Mouse (Mus musculus): ENCODE results near the gene Zswim1. TPM values are rescaled to one million over a fixed set of nuclear protein-coding genes. Genes with fewer than 3 reads are reported as not detected.
"Not testable (repeated sequence)": the region's sequence is repeated elsewhere in the genome, so short reads cannot be mapped to it uniquely, and the experiment has no call there.

Zswim1 gene
- polyA plus RNA-seq, 1 experiment from 2014 or later: 13.4 TPM

DNA sequence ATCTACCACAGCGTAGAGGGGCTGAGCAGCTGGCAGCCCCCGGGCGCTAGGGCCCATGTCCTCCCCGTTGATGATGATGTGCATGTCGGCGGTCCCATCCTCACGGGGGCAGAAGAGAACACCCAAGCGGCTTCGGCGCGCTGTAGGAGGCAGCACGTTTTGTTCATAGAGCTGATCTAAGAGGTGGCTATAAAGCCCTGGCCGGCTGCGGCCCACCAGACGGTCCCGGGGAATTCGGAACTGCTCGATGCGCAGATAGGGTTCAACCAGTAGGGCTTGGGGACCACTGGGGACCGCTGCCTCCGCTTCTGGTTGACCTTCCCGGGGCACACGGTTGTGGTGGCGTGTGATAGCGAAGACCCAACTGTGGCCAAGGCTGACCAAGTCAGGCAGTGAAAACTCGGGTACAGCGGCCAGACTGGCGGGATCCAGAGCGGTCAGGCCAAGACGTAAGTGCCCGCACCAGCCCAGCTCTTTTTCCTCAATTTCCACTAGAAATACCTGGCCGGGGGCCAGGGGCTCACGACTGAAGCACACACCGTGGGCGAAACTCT is 10.3 kb downstream of the Zswim1 start, which contains the start of gene Ctsa:
Ctsa (plus strand) TSS at position 126 of the 554 bp plus-strand sequence.
- Histone ChIP-seq H3K27me3 (replicated peaks; ENCODE audit: control insufficient read depth, insufficient read depth, low read length) (no peaks in the 10 kb centered on the region), H3K27ac (ENCODE audit: low read length) (peak within 1 kb of the TSS; percentile 95), H3K9me3 (ENCODE audit: control insufficient read depth, low read length) (no peaks in the 10 kb centered on the region), H3K4me3 (ENCODE audit: low read length) (peak within 1 kb of the TSS; percentile 77), H3K4me1 (ENCODE audit: control insufficient read depth, insufficient read depth, low read length) (peaks cover 15% of the 10 kb centered on the region), H3K36me3 (ENCODE audit: control insufficient read depth, insufficient read depth, low read length) (peaks cover 11% of the 10 kb centered on the region), H3K9ac (ENCODE audit: low read depth, low read length) (peak within 1 kb of the TSS; percentile 87), H3K4me2 (ENCODE audit: low read depth, low read length) (peak within 1 kb of the TSS; percentile 99)
- under 1% methylated on average over 35 of the region's 35 CpGs for WGBS
- peak; percentile 77 for ATAC-seq

DNA sequence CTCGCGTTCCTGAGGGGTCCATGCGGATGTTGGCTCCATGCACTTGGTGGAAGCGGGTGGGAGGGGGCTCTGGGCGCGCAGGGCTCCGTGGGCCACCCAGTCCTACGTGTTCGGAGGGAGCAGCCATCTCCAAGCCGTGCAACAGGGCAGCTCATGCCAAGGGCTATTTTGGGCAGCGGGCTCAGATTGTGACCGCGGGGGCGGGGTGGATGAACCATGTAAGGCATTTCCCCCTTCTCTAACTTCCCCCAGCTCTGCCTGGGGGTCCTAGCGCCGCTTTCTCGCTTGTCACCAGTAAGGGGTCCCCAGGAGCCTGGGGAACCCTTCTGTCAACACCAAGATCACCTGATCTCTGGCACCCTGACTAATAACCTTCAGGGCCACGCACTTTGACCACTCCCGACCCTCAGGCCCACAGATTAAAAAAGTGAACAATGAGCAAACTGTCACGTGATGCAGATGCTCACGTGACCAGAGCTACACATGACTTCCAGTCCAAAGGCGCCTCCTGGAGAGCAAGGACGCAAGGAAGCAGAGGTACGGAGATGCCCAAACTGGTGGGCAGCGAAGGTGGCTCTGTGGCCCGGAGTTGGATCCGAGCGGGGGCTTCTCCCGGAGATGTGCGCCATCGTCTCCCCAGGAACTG is 11.0 kb downstream of the Zswim1 start, which contains the start of gene Neurl2:
Neurl2 (minus strand) TSS at position 143 of the 646 bp plus-strand sequence.
- H3K27me3 ChIP-seq (replicated peaks; ENCODE audit: control insufficient read depth, insufficient read depth, low read length): no peaks in the 10 kb centered on the region
- peak within 1 kb of the TSS; percentile 77 for H3K4me3 ChIP-seq (ENCODE audit: low read length)
- H3K4me2 ChIP-seq (ENCODE audit: low read depth, low read length): peak within 1 kb of the TSS; percentile 99
- H3K27ac ChIP-seq (ENCODE audit: low read length): peak within 1 kb of the TSS; percentile 95
- WGBS: under 1% methylated on average over 31 of the region's 31 CpGs
- peak; percentile 64 for ATAC-seq
- peaks cover 15% of the 10 kb centered on the region for H3K36me3 ChIP-seq (ENCODE audit: control insufficient read depth, insufficient read depth, low read length)
- H3K4me1 ChIP-seq (ENCODE audit: control insufficient read depth, insufficient read depth, low read length): peaks cover 15% of the 10 kb centered on the region
- peak within 1 kb of the TSS; percentile 87 for H3K9ac ChIP-seq (ENCODE audit: low read depth, low read length)
- no peaks in the 10 kb centered on the region for H3K9me3 ChIP-seq (ENCODE audit: control insufficient read depth, low read length)

DNA sequence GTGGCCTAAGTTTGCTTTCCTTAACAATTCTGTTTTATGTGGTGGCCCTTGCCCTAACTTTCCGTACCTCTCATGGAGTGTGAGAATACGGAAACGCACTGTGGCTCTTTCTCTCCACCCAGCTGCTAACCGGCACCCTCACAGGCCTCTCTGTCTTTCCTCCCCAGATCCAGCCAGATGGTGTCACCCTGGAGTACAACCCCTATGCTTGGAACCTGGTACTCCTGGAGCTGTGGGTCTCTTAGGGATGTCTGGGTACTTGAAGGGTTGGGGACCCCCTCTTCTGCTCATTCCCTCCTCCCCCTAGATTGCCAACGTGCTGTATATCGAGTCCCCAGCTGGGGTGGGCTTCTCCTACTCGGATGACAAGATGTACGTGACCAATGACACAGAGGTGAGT is 12.0 kb downstream of the Zswim1 start:
- H3K4me2 ChIP-seq (ENCODE audit: low read depth, low read length): peak overlapping the region; percentile 99
- H3K36me3 ChIP-seq (ENCODE audit: control insufficient read depth, insufficient read depth, low read length): peaks cover 20% of the 10 kb centered on the region
- WGBS: 34% methylated on average over 8 of the region's 8 CpGs
- H3K9ac ChIP-seq (ENCODE audit: low read depth, low read length): peak overlapping the region; percentile 87
- no peaks in the 10 kb centered on the region for H3K27me3 ChIP-seq (replicated peaks; ENCODE audit: control insufficient read depth, insufficient read depth, low read length)
- peak overlapping the region; percentile 77 for H3K4me3 ChIP-seq (ENCODE audit: low read length)
- H3K9me3 ChIP-seq (ENCODE audit: control insufficient read depth, low read length): no peaks in the 10 kb centered on the region
- peak; percentile 24 for ATAC-seq
- H3K4me1 ChIP-seq (ENCODE audit: control insufficient read depth, insufficient read depth, low read length): peaks cover 15% of the 10 kb centered on the region
- peak overlapping the region; percentile 95; the same call in 1 of the 2 replicates for H3K27ac ChIP-seq (ENCODE audit: low read length)

DNA sequence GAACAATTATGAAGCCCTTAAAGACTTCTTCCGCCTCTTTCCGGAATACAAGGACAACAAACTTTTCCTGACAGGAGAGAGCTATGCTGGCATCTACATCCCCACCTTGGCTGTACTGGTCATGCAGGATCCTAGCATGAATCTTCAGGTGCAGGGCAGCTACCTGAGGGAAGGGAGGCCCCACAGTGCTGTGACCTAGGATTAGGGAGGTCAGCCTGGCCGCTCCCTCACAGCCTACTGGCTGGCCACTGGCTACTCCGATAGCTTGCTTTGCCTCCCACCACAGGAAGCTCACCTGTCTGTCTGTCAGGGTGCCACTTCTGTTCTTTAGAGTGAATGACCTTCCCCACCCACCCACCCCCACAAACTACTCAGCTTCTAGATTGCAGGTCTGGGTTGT is 12.7 kb downstream of the Zswim1 start:
- no peaks in the 10 kb centered on the region for H3K27me3 ChIP-seq (replicated peaks; ENCODE audit: control insufficient read depth, insufficient read depth, low read length)
- peaks cover 23% of the 10 kb centered on the region for H3K36me3 ChIP-seq (ENCODE audit: control insufficient read depth, insufficient read depth, low read length)
- H3K9me3 ChIP-seq (ENCODE audit: control insufficient read depth, low read length): no peaks in the 10 kb centered on the region
- no peak for ATAC-seq
- H3K4me1 ChIP-seq (ENCODE audit: control insufficient read depth, insufficient read depth, low read length): peaks cover 15% of the 10 kb centered on the region
- 0 out of 2 replicates have a peak overlapping the region, but pooled peaks have one; percentile 1 for H3K27ac ChIP-seq (ENCODE audit: low read length)
- 94% methylated on average over 4 of the region's 4 CpGs for WGBS
- H3K9ac ChIP-seq (ENCODE audit: low read depth, low read length): peak overlapping the region; percentile 87
- peak overlapping the region; percentile 99 for H3K4me2 ChIP-seq (ENCODE audit: low read depth, low read length)
- H3K4me3 ChIP-seq (ENCODE audit: low read length): peak overlapping the region; percentile 77

DNA sequence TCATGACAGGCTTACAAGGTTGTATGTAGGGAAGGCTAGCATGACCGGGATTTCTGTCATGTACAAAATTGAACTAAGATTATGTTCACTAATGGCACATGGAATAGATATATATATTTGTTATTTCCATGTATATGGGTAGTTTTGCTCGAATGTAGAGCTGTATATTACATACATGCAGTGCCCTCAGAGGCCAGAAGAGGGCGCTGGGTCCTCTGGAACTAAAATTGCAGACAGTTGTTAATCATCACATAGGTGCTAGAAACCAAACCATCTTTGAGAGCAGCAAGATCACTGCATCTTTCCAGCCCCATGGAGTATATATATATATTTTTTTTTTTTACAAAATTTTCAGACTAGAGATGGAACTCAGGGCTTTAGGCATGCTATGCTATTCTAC is 23.3 kb downstream of the Zswim1 start:
- Histone ChIP-seq H3K9me3 (ENCODE audit: control insufficient read depth, low read length) (no peaks in the 10 kb centered on the region), H3K36me3 (ENCODE audit: control insufficient read depth, insufficient read depth, low read length) (no peaks in the 10 kb centered on the region), H3K4me3 (ENCODE audit: low read length) (no peak overlapping the region), H3K4me1 (ENCODE audit: control insufficient read depth, insufficient read depth, low read length) (no peaks in the 10 kb centered on the region), H3K27me3 (replicated peaks; ENCODE audit: control insufficient read depth, insufficient read depth, low read length) (no peaks in the 10 kb centered on the region), H3K9ac (ENCODE audit: low read depth, low read length) (no peak overlapping the region), H3K27ac (ENCODE audit: low read length) (no peak overlapping the region), H3K4me2 (ENCODE audit: low read depth, low read length) (no peak overlapping the region)
- 52% methylated on average over 3 of the region's 3 CpGs for WGBS
- no peak for ATAC-seq

DNA sequence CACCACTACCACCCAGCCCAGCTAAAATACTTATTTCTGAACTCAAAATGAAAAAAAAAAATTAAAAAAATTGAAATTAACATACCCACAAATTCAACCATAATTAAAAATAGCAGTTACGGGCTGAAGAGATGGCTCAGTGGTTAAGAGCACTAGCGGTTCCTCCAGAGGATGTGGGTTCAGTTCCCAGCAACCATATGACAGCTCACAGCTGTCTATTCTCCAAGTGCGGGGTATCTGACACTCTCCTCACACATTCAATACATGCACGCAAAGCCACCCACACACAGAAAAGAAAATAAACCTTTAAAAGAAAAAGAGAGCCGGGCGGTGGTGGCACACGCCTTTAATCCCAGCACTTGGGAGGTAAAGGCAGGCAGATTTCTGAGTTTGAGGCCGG is 27.6 kb downstream of the Zswim1 start:
- 85% methylated on average over 8 of the region's 8 CpGs for WGBS
- no peaks in the 10 kb centered on the region for H3K36me3 ChIP-seq (ENCODE audit: control insufficient read depth, insufficient read depth, low read length)
- 0 out of 2 replicates have a peak, but pooled peaks cover 2% of the 10 kb centered on the region for H3K4me1 ChIP-seq (ENCODE audit: control insufficient read depth, insufficient read depth, low read length)
- H3K27me3 ChIP-seq (replicated peaks; ENCODE audit: control insufficient read depth, insufficient read depth, low read length): 0 out of 2 replicates have a peak, but pooled peaks cover 2% of the 10 kb centered on the region
- ATAC-seq: no peak
- H3K27ac ChIP-seq (ENCODE audit: low read length): no peak overlapping the region
- H3K9ac ChIP-seq (ENCODE audit: low read depth, low read length): no peak overlapping the region
- no peak overlapping the region for H3K4me3 ChIP-seq (ENCODE audit: low read length)
- no peaks in the 10 kb centered on the region for H3K9me3 ChIP-seq (ENCODE audit: control insufficient read depth, low read length)
- H3K4me2 ChIP-seq (ENCODE audit: low read depth, low read length): no peak overlapping the region

DNA sequence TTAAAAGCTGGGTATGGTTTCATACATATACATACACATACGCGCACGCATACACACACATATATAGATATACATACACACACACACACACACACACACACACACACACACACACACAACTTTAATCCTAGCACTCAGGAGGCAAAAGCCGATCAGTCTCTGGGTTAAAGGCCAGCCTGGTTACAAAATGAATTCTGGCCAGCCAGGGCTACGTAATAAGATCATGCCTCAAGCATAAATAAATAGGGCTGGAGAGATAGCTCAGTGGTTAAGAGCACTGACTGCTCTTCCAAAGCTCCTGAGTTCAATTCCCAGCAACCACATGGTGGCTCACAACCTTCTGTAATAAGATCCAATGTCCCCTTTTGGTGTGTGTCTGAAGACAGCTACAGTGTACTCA is 33.1 kb downstream of the Zswim1 start:
- not testable (repeated sequence) for H3K4me3 ChIP-seq (ENCODE audit: low read length); H3K36me3 ChIP-seq (ENCODE audit: control insufficient read depth, insufficient read depth, low read length); H3K9me3 ChIP-seq (ENCODE audit: control insufficient read depth, low read length); H3K4me2 ChIP-seq (ENCODE audit: low read depth, low read length); ATAC-seq; H3K9ac ChIP-seq (ENCODE audit: low read depth, low read length); H3K27ac ChIP-seq (ENCODE audit: low read length)
- peaks cover 17% of the 10 kb centered on the region for H3K27me3 ChIP-seq (replicated peaks; ENCODE audit: control insufficient read depth, insufficient read depth, low read length)
- WGBS: 77% methylated on average over 5 of the region's 5 CpGs
- peaks cover 27% of the 10 kb centered on the region for H3K4me1 ChIP-seq (ENCODE audit: control insufficient read depth, insufficient read depth, low read length)

DNA sequence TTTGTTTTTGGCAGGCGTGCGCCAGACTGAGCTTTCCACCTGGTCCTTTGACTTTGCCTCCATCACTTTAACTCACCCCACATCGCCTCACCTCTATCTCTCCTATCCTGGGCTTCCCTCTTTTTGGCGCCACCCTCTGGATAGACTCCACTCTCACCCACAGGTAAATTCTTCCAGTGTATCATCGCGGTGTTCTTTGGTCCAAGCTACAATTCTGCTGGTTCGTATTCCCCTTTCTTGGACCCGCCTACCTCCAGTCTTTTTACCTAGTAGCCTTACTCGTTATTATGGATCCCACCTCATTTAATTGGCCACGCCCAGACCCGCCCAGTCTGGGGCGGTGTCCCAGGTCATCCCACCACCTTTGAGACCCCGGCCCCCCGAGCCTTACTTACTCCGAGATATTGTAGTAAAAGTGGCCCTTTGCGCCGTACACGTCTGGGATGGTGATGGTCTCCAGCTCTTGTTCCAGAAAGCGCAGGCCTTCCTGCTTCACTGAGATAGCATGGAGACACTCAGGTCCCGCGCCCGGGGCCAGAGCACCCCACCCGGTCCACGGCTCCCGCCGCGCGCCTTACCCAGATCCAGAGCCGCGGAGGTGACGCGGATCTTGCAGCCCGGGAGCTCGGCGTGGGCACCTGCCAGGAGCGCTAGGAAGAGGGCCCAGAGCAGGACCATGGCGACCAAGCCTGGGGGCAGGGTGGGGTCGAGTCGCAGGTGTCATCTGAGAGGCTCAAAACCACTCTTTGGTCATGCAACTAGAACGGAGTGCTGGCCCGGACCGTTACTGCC is 34.0 kb downstream of the Zswim1 start:
- H3K27me3 ChIP-seq (replicated peaks; ENCODE audit: control insufficient read depth, insufficient read depth, low read length): peaks cover 17% of the 10 kb centered on the region
- H3K4me1 ChIP-seq (ENCODE audit: control insufficient read depth, insufficient read depth, low read length): peaks cover 28% of the 10 kb centered on the region
- no peak overlapping the region for H3K27ac ChIP-seq (ENCODE audit: low read length)
- no peaks in the 10 kb centered on the region for H3K9me3 ChIP-seq (ENCODE audit: control insufficient read depth, low read length)
- no peaks in the 10 kb centered on the region for H3K36me3 ChIP-seq (ENCODE audit: control insufficient read depth, insufficient read depth, low read length)
- peak overlapping the region; percentile 72 for H3K9ac ChIP-seq (ENCODE audit: low read depth, low read length)
- WGBS: 2% methylated on average over 42 of the region's 42 CpGs
- peak overlapping the region; percentile 57 for H3K4me3 ChIP-seq (ENCODE audit: low read length)
- peak overlapping the region; percentile 96 for H3K4me2 ChIP-seq (ENCODE audit: low read depth, low read length)
- ATAC-seq: peak; percentile 21; the same call in 1 of the 2 replicates
